Mouse (Mus musculus): ENCODE data around the gene Lpar3. TPM values are rescaled to one million over a fixed set of nuclear protein-coding genes. Genes with fewer than 3 reads are reported as not detected.

The Lpar3 gene
- polyA plus RNA-seq, 1 experiment from 2014 or later = 0.40 TPM

- Histone ChIP-seq H3K9ac (replicated peaks; ENCODE audit: low read depth, low read length) (no peak overlapping the region), H3K4me3 (ENCODE audit: low read depth, low read length) (no peak overlapping the region), H3K4me2 (ENCODE audit: low read depth, low read length) (no peak overlapping the region), H3K27me3 (ENCODE audit: control insufficient read depth, insufficient read depth, low read length) (no peaks in the 10 kb centered on the region), H3K4me1 (ENCODE audit: control insufficient read depth, insufficient read depth, low read length) (no peaks in the 10 kb centered on the region), H3K27ac (ENCODE audit: low read depth, low read length) (no peak overlapping the region), H3K36me3 (ENCODE audit: control insufficient read depth, insufficient read depth, low read length) (no peaks in the 10 kb centered on the region), H3K9me3 (ENCODE audit: control insufficient read depth, low read length) (no peaks in the 10 kb centered on the region)
- 82% methylated on average over 1 of the region's 1 CpGs for WGBS
- no peak for ATAC-seq (ENCODE audit: low read depth)
Observed at GRCm38 (mm10) chr3:146244630-146245029, 23.9 kb downstream of the Lpar3 start.

DNA sequence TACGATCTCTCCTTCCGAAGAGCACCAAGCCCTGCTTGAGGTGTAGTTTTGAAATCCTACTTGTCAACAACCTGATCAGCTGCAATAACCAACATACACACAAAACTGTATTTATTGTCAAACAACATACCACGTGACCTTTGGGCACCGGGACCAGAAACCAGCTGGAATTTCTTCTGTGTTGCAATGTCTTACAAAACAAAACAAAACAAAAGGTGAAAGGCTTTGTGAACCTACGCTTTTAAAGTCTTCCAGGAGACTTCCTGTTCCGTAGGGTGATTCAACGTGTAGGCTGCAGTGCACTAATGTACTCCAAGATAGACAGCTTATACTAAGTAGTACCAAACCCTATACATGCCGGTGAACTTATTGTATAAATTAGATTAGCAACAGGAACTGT is 25.8 kb downstream of the Lpar3 start:
- Histone ChIP-seq H3K9me3 (ENCODE audit: control insufficient read depth, low read length) (no peaks in the 10 kb centered on the region), H3K4me1 (ENCODE audit: control insufficient read depth, insufficient read depth, low read length) (no peaks in the 10 kb centered on the region), H3K4me2 (ENCODE audit: low read depth, low read length) (no peak overlapping the region), H3K27ac (ENCODE audit: low read depth, low read length) (no peak overlapping the region), H3K4me3 (ENCODE audit: low read depth, low read length) (no peak overlapping the region), H3K27me3 (ENCODE audit: control insufficient read depth, insufficient read depth, low read length) (no peaks in the 10 kb centered on the region), H3K9ac (replicated peaks; ENCODE audit: low read depth, low read length) (no peak overlapping the region), H3K36me3 (ENCODE audit: control insufficient read depth, insufficient read depth, low read length) (no peaks in the 10 kb centered on the region)
- WGBS = 83% methylated on average over 8 of the region's 8 CpGs
- no peak for ATAC-seq (ENCODE audit: low read depth)

- 98% methylated on average over 2 of the region's 2 CpGs for WGBS
- no peak for ATAC-seq (ENCODE audit: low read depth)
- Histone ChIP-seq H3K27ac (ENCODE audit: low read depth, low read length) (no peak overlapping the region), H3K4me1 (ENCODE audit: control insufficient read depth, insufficient read depth, low read length) (no peaks in the 10 kb centered on the region), H3K27me3 (ENCODE audit: control insufficient read depth, insufficient read depth, low read length) (no peaks in the 10 kb centered on the region), H3K9me3 (ENCODE audit: control insufficient read depth, low read length) (no peaks in the 10 kb centered on the region), H3K4me2 (ENCODE audit: low read depth, low read length) (no peak overlapping the region), H3K4me3 (ENCODE audit: low read depth, low read length) (no peak overlapping the region), H3K9ac (replicated peaks; ENCODE audit: low read depth, low read length) (no peak overlapping the region), H3K36me3 (ENCODE audit: control insufficient read depth, insufficient read depth, low read length) (no peaks in the 10 kb centered on the region)
Observed at GRCm38 (mm10) chr3:146246992-146247391, 26.2 kb downstream of the Lpar3 start.

DNA sequence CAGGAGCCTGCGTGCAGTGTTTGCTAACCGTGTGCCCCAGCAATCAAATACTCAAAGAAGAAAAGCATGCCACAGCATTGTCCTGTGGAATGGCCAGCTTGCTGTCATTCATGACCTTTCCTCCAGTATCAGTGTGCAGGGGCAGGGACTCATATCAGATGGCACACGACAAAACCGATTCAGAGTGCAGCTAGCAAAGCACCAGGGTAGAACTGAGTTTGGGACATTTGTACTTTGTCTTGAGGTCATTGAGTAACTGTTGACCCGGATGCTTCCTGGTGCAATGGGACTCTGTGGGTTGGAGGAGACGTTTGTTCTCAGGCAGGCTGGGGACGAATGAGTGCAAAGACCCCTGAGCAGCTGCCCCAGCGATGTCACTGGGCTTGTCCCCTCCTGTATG is 29.1 kb downstream of the Lpar3 start:
- Histone ChIP-seq H3K4me3 (ENCODE audit: low read depth, low read length) (no peak overlapping the region), H3K9ac (replicated peaks; ENCODE audit: low read depth, low read length) (no peak overlapping the region), H3K27ac (ENCODE audit: low read depth, low read length) (no peak overlapping the region), H3K27me3 (ENCODE audit: control insufficient read depth, insufficient read depth, low read length) (no peaks in the 10 kb centered on the region), H3K9me3 (ENCODE audit: control insufficient read depth, low read length) (no peaks in the 10 kb centered on the region), H3K4me2 (ENCODE audit: low read depth, low read length) (no peak overlapping the region), H3K4me1 (ENCODE audit: control insufficient read depth, insufficient read depth, low read length) (no peaks in the 10 kb centered on the region), H3K36me3 (ENCODE audit: control insufficient read depth, insufficient read depth, low read length) (no peaks in the 10 kb centered on the region)
- 81% methylated on average over 8 of the region's 8 CpGs for WGBS
- ATAC-seq (ENCODE audit: low read depth) = no peak

- H3K4me3 ChIP-seq (ENCODE audit: low read depth, low read length) = no peak overlapping the region
- H3K27ac ChIP-seq (ENCODE audit: low read depth, low read length) = no peak overlapping the region
- no peak overlapping the region for H3K4me2 ChIP-seq (ENCODE audit: low read depth, low read length)
- H3K9ac ChIP-seq (replicated peaks; ENCODE audit: low read depth, low read length) = no peak overlapping the region
- no peaks in the 10 kb centered on the region for H3K4me1 ChIP-seq (ENCODE audit: control insufficient read depth, insufficient read depth, low read length)
- no peaks in the 10 kb centered on the region for H3K36me3 ChIP-seq (ENCODE audit: control insufficient read depth, insufficient read depth, low read length)
- no peaks in the 10 kb centered on the region for H3K27me3 ChIP-seq (ENCODE audit: control insufficient read depth, insufficient read depth, low read length)
- no peak for ATAC-seq (ENCODE audit: low read depth)
- H3K9me3 ChIP-seq (ENCODE audit: control insufficient read depth, low read length) = no peaks in the 10 kb centered on the region
- 83% methylated on average over 6 of the region's 6 CpGs for WGBS
Observed at GRCm38 (mm10) chr3:146251771-146252170, 31.0 kb downstream of the Lpar3 start.

GRCm38 (mm10) chr3:146253736-146254320 is 33.1 kb downstream of the Lpar3 start:
- no peak overlapping the region for H3K27ac ChIP-seq (ENCODE audit: low read depth, low read length)
- no peaks in the 10 kb centered on the region for H3K36me3 ChIP-seq (ENCODE audit: control insufficient read depth, insufficient read depth, low read length)
- H3K27me3 ChIP-seq (ENCODE audit: control insufficient read depth, insufficient read depth, low read length) = no peaks in the 10 kb centered on the region
- H3K4me1 ChIP-seq (ENCODE audit: control insufficient read depth, insufficient read depth, low read length) = 0 out of 2 replicates have a peak, but pooled peaks cover 2% of the 10 kb centered on the region
- H3K9me3 ChIP-seq (ENCODE audit: control insufficient read depth, low read length) = no peaks in the 10 kb centered on the region
- H3K4me3 ChIP-seq (ENCODE audit: low read depth, low read length) = no peak overlapping the region
- 48% methylated on average over 3 of the region's 3 CpGs for WGBS
- no peak overlapping the region for H3K4me2 ChIP-seq (ENCODE audit: low read depth, low read length)
- no peak overlapping the region for H3K9ac ChIP-seq (replicated peaks; ENCODE audit: low read depth, low read length)
- ATAC-seq (ENCODE audit: low read depth) = no peak

DNA sequence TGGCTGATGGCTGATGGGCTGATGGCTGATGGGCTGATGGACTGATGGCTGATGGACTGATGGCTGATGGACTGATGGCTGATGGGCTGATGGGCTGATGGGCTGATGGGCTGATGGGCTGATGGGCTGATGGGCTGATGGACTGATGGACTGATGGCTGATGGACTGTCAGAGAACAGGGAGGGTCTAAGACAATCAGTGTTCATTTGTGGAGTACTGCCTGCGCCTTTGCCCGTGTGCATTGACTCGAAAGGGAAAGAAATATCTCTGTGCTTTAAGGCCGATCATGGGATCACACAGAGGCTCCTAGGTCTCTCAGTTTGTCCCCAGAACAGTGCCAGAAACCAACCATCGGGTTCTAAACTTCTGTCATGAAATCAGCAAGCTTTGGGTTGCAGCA is 34.4 kb downstream of the Lpar3 start:
- H3K27me3 ChIP-seq (ENCODE audit: control insufficient read depth, insufficient read depth, low read length) = no peaks in the 10 kb centered on the region
- H3K4me3 ChIP-seq (ENCODE audit: low read depth, low read length) = no peak overlapping the region
- WGBS = 95% methylated on average over 5 of the region's 5 CpGs
- H3K4me1 ChIP-seq (ENCODE audit: control insufficient read depth, insufficient read depth, low read length) = 0 out of 2 replicates have a peak, but pooled peaks cover 2% of the 10 kb centered on the region
- H3K4me2 ChIP-seq (ENCODE audit: low read depth, low read length) = no peak overlapping the region
- no peak for ATAC-seq (ENCODE audit: low read depth)
- H3K9me3 ChIP-seq (ENCODE audit: control insufficient read depth, low read length) = no peaks in the 10 kb centered on the region
- no peak overlapping the region for H3K27ac ChIP-seq (ENCODE audit: low read depth, low read length)
- no peaks in the 10 kb centered on the region for H3K36me3 ChIP-seq (ENCODE audit: control insufficient read depth, insufficient read depth, low read length)
- H3K9ac ChIP-seq (replicated peaks; ENCODE audit: low read depth, low read length) = no peak overlapping the region

DNA sequence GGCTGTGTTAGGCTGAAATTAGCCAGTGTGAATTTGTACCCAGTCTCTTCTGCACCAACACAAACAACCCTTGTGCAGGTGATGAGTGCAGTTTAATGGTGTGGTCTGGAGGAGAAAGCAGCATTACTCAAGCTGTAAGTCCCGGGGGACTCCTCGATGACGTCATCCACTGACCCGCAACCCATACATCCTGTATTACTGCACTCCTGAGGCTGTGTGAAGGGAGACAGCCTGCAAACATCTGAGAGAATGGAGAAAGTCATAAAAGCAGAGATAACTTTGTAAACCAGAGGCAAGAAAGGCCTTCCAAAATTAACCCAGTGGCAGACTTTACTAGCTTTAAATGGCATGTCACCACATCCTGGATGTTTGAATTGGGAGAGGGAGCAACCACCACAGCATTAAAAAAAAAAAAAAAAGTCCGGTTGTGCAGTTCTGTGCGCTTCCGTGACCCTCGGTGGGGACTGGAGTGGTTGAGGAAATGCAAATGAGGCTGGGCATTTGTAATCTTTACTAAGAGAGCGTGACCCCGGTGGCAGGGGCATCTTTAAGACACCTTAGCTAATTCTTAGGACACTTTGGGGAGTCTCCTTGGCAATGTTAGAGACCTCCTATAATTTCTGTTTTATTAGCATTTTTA is 36.8 kb downstream of the Lpar3 start:
- Histone ChIP-seq H3K27me3 (ENCODE audit: control insufficient read depth, insufficient read depth, low read length) (no peaks in the 10 kb centered on the region), H3K9me3 (ENCODE audit: control insufficient read depth, low read length) (no peaks in the 10 kb centered on the region), H3K4me2 (ENCODE audit: low read depth, low read length) (no peak overlapping the region), H3K27ac (ENCODE audit: low read depth, low read length) (no peak overlapping the region), H3K4me3 (ENCODE audit: low read depth, low read length) (no peak overlapping the region), H3K4me1 (ENCODE audit: control insufficient read depth, insufficient read depth, low read length) (0 out of 2 replicates have a peak, but pooled peaks cover 2% of the 10 kb centered on the region), H3K36me3 (ENCODE audit: control insufficient read depth, insufficient read depth, low read length) (no peaks in the 10 kb centered on the region), H3K9ac (replicated peaks; ENCODE audit: low read depth, low read length) (no peak overlapping the region)
- no peak; the same call in 1 of the 2 replicates for ATAC-seq (ENCODE audit: low read depth)
- WGBS = 56% methylated on average over 10 of the region's 10 CpGs

GRCm38 (mm10) chr3:146260203-146260602 is 39.4 kb downstream of the Lpar3 start:
- Histone ChIP-seq H3K9me3 (ENCODE audit: control insufficient read depth, low read length) (no peaks in the 10 kb centered on the region), H3K36me3 (ENCODE audit: control insufficient read depth, insufficient read depth, low read length) (no peaks in the 10 kb centered on the region), H3K4me3 (ENCODE audit: low read depth, low read length) (no peak overlapping the region), H3K9ac (replicated peaks; ENCODE audit: low read depth, low read length) (no peak overlapping the region), H3K27me3 (ENCODE audit: control insufficient read depth, insufficient read depth, low read length) (no peaks in the 10 kb centered on the region), H3K27ac (ENCODE audit: low read depth, low read length) (no peak overlapping the region), H3K4me1 (ENCODE audit: control insufficient read depth, insufficient read depth, low read length) (0 out of 2 replicates have a peak, but pooled peaks cover 2% of the 10 kb centered on the region), H3K4me2 (ENCODE audit: low read depth, low read length) (no peak overlapping the region)
- ATAC-seq (ENCODE audit: low read depth) = no peak
- WGBS = 86% methylated on average over 9 of the region's 9 CpGs
